Mouse (Mus musculus): ENCODE data around the gene H2-T23. TPM values are rescaled to one million over a fixed set of nuclear protein-coding genes. Genes with fewer than 3 reads are reported as not detected.
A peak's percentile ranks its signal among the peaks of the same experiment; 100 is the strongest.
"Not testable (repeated sequence)": the region's sequence is repeated elsewhere in the genome, so short reads cannot be mapped to it uniquely, and the experiment has no call there.

The H2-T23 gene
- polyA plus RNA-seq (2015; fragmentation: Nextera tagmentation; extraction: Ambion mirVana) = 23.1 and 24.0 TPM in 2 replicates

DNA sequence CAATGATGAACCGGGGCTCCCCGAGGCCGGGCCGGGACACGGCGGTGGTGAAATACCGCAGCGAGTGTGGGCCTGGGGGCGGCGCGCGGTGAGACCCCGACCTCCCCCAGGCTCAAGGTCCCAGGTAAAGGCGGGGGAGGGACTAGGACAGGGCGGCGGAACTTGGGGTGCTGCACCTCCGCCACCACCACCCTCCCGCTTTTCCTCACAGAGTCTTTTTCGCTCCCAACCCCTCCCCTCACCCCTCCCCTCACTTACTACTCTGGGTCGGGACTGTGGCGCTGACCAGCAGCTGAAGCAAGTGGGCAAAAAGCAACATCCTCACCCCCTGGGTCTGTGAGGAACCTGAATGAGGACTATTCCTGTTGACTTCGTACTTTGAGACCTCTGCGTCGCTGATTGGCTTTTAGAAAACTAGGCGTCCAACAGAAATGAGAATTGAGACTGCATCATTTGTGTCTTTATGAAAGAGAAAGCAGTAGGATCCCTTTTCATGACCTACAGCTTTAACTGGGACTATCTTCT is at the start of gene H2-T23:
TSS of gene H2-T23 (minus strand) at position 505 of the 525 bp plus-strand sequence.
- H3K27me3 ChIP-seq; H3K36me3 ChIP-seq; H3K9me3 ChIP-seq (replicated peaks): not testable (repeated sequence)
- Histone ChIP-seq H3K27ac (peak within 1 kb of the TSS; percentile 59), H3K4me2 (peak within 1 kb of the TSS; percentile 91), H3K9ac (peak within 1 kb of the TSS; percentile 80), H3K4me3 (replicated peaks) (peak within 1 kb of the TSS; percentile 70), H3K4me1 (replicated peaks) (peaks cover 29% of the 10 kb centered on the region)
- peak; percentile 43 for ATAC-seq (ENCODE audit: low read depth)
- peak; percentile 43 for DNase-seq
- WGBS (ENCODE audit: insufficient replicate concordance) = under 1% methylated on average over 25 of the region's 25 CpGs

DNA sequence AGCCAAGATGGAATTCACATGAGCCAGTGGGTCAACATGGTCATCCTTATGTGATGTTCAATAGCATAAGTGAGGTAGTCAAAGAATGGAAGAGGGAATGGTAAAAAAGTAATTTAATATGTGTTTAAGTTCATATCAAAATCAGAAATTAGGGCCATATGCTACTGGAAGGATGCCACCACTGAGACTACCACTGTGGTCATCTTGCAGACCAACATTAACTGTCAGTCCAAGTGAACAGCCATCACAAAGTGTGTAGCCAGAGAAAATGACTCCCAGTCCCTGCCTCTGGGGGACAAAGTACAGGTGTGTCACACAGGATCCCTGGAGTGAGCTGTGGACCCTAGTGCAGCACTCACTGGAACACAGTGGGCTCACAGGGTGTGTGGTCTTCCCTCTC is 49.2 kb upstream of the H2-T23 start:
- H3K4me3 ChIP-seq (replicated peaks); H3K4me1 ChIP-seq (replicated peaks); H3K36me3 ChIP-seq; H3K9ac ChIP-seq; H3K4me2 ChIP-seq; ATAC-seq (ENCODE audit: low read depth); H3K27ac ChIP-seq; H3K9me3 ChIP-seq (replicated peaks); DNase-seq: not testable (repeated sequence)
- peaks cover 56% of the 10 kb centered on the region for H3K27me3 ChIP-seq

DNA sequence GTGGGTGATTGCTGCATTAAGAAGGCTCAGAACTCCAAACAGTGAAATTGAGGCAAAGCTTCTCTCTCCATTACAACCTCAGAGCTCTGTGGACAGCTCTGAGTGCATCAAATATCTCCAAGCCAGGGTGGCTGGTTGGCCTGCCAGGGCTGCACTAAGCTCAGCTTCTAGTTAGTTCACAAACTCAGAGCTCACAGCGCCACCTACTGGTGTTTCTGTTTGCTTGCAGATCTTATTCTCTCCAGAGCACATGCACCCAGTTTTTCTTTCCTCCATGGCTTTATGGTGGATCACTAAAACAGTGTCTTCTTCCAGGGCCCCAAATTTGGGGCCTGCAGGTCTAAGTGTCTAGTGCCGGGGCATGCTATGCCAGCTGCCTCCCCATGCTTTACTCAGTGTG is 28.2 kb upstream of the H2-T23 start:
- 9% methylated on average over 2 of the region's 2 CpGs for WGBS (ENCODE audit: insufficient replicate concordance)
- Histone ChIP-seq H3K4me2 (no peak overlapping the region), H3K36me3 (no peaks in the 10 kb centered on the region), H3K9me3 (replicated peaks) (no peaks in the 10 kb centered on the region), H3K4me1 (replicated peaks) (no peaks in the 10 kb centered on the region), H3K9ac (no peak overlapping the region), H3K4me3 (replicated peaks) (no peak overlapping the region), H3K27ac (no peak overlapping the region), H3K27me3 (no peaks in the 10 kb centered on the region)
- DNase-seq = peak; percentile 74
- ATAC-seq (ENCODE audit: low read depth) = no peak

DNA sequence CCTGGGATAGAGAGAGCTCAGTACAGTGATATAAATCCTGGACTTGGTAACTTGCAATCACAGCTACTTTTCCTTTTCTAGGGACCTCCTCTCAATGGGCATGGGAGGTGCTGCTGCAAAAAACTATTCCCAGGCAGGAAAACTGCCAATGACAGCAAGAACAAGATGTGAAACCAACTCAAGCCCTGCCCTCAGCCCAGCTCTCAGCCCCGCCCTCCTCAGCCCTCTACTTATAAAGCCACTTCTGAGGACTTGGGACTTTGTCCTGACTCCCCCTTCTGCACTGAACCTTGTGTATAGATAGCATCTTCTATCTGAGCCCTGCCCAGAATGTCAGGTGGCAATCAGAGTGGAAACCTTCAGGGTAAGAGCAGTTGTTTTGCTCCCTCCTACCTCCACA is 25.7 kb upstream of the H2-T23 start, which contains the start of gene Gm11127:
TSS of gene Gm11127 (minus strand) at position 10 of the 400 bp plus-strand sequence.
- H3K4me1 ChIP-seq (replicated peaks); H3K4me2 ChIP-seq; ATAC-seq (ENCODE audit: low read depth); H3K27ac ChIP-seq; H3K36me3 ChIP-seq; H3K9me3 ChIP-seq (replicated peaks); H3K27me3 ChIP-seq; H3K9ac ChIP-seq; H3K4me3 ChIP-seq (replicated peaks); DNase-seq: not testable (repeated sequence)
- WGBS (ENCODE audit: insufficient replicate concordance) = 33% methylated on average over 1 of the region's 1 CpGs

DNA sequence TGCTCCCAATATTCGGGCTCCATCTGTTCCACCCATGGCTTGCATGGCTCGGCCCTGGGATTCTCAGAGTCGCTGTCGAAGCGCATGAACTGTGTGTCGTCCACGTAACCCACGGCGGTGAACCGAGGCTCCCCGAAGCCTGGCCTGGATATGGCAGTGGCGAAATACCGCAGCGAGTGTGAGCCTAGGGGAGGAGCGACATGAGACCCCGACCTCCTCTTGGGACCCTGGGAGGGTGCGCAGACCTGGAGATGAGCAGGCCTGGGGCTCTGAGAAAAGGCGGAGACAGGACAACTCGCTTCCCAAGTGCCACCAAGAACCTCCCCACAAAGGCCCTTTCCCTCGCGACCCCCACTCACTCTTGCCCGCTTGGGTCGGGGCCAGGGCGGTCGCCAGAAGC is 25.3 kb upstream of the H2-T23 start:
- H3K4me3 ChIP-seq (replicated peaks); H3K27ac ChIP-seq; DNase-seq; H3K4me1 ChIP-seq (replicated peaks); H3K9ac ChIP-seq; H3K27me3 ChIP-seq; H3K36me3 ChIP-seq; ATAC-seq (ENCODE audit: low read depth); H3K4me2 ChIP-seq; H3K9me3 ChIP-seq (replicated peaks): not testable (repeated sequence)
- 80% methylated on average over 24 of the region's 25 CpGs for WGBS (ENCODE audit: insufficient replicate concordance)

DNA sequence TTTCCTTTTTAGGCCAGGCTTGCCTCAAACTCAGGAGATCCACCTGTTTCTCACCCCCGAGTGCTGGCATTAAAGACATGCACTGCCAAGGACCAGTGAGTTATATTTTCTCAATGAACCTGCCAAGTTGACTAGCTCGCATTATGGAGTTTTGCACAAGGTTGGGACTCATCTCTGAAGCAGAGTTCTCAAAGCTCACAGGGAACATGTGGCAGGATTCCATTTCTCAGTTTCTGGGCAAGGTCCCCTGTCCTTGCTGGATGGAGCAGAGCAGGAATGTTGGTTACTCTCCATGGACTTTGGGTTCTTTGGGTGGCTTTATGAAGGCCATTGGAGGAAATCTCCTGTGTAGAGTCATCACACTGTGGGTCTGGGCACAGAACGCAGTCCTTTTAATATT is 10.6 kb upstream of the H2-T23 start:
- DNase-seq (no peak), ATAC-seq (ENCODE audit: low read depth) (no peak)
- Histone ChIP-seq H3K4me3 (replicated peaks) (peak overlapping the region; percentile 64), H3K4me2 (peak overlapping the region; percentile 83), H3K27ac (no peak overlapping the region), H3K9me3 (replicated peaks) (no peaks in the 10 kb centered on the region), H3K27me3 (no peaks in the 10 kb centered on the region), H3K36me3 (no peaks in the 10 kb centered on the region), H3K4me1 (replicated peaks) (peaks cover 17% of the 10 kb centered on the region), H3K9ac (peak overlapping the region; percentile 69)
- WGBS (ENCODE audit: insufficient replicate concordance) = 67% methylated on average over 3 of the region's 3 CpGs

DNA sequence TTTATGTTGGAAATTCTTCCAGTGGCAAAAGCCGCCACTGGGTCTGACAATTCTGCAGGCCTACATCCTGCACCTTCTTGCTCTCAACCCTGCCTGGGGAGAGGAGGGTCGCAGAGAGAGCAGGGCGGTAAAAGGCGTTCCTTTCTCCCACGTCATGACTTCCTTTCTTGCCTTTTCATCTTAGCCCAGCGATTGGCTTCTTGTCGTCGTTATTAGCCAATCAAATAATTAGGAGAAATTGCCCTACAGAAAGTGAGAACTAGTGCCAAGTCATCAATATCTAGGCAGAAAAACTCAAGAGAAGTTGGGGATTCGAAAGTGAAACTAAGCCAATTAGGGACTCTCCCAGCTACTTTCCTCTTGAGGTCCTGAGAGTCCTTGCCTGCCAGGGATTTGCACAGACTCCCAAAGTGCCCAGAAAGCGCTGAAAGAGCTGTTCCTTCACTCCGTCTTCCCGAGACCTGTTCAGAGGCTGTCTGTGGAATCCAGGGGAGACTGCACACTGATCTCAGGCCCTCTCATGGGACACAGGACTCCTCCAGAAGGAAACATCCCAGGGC is 10.0 kb upstream of the H2-T23 start, which contains the start of the genes H2-T22 and Gm6034:
TSS of gene H2-T22 (minus strand) at position 138 of the 560 bp plus-strand sequence.
TSS of gene Gm6034 (plus strand) at position 352 of the 560 bp plus-strand sequence.
- Histone ChIP-seq H3K4me2 (peak within 1 kb of the TSS; percentile 83), H3K4me1 (replicated peaks) (peaks cover 17% of the 10 kb centered on the region), H3K4me3 (replicated peaks) (peak within 1 kb of the TSS; percentile 64), H3K9ac (peak within 1 kb of the TSS; percentile 69), H3K27ac (peak within 1 kb of the TSS; percentile 62; the same call in 1 of the 2 replicates)
- not testable (repeated sequence) for H3K9me3 ChIP-seq (replicated peaks); H3K36me3 ChIP-seq; H3K27me3 ChIP-seq
- 1% methylated on average over 12 of the region's 12 CpGs for WGBS (ENCODE audit: insufficient replicate concordance)
- peak; percentile 91 for ATAC-seq (ENCODE audit: low read depth)
- peak; percentile 66 for DNase-seq

DNA sequence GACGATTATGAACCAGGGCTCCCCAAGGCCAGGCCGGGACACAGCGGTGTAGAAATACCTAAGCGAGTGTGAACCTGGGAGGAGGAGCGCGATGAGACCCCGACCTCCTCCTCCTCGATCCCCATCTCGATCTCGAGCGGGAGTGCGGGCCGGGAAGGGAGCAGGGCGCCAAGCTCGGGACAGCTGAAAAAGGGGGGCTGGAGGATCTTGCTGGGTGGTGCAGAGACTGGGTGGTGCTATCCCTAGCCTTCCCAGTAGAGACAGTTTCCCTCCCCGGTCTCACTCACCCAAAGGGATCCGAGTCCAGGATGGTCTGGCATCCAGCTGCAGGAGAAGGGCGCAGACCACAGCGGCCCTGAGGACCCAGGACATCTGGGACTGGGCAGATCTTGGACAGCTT is 9.4 kb upstream of the H2-T23 start:
- peak overlapping the region; percentile 83 for H3K4me2 ChIP-seq
- not testable (repeated sequence) for DNase-seq; H3K9me3 ChIP-seq (replicated peaks); H3K27me3 ChIP-seq; H3K36me3 ChIP-seq; H3K27ac ChIP-seq
- peak overlapping the region; percentile 67 for H3K9ac ChIP-seq
- H3K4me1 ChIP-seq (replicated peaks) = peaks cover 17% of the 10 kb centered on the region
- peak overlapping the region; percentile 64 for H3K4me3 ChIP-seq (replicated peaks)
- peak; percentile 62 for ATAC-seq (ENCODE audit: low read depth)
- 2% methylated on average over 19 of the region's 19 CpGs for WGBS (ENCODE audit: insufficient replicate concordance)

DNA sequence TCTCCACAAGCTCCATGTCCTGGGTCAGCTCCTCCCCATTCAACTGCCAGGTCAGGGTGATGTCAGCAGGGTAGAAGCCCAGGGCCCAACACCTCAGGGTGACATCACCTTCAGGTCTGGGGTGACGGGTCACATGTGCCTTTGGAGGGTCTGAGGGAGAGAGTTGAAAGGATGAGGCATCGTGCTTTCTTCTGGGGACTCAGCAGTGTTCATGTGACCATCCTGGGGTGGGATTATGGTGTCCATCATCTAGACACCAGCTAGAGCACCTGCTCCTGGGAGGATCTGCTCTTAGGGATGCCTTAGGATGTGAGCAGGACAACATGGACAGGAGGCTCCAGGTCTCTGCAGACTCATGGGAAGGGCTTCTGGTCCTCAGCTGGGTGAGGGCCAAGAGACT is 7.9 kb upstream of the H2-T23 start:
- not testable (repeated sequence) for H3K27ac ChIP-seq; H3K9ac ChIP-seq; H3K9me3 ChIP-seq (replicated peaks); H3K4me2 ChIP-seq; H3K27me3 ChIP-seq; H3K4me3 ChIP-seq (replicated peaks); ATAC-seq (ENCODE audit: low read depth); H3K36me3 ChIP-seq; DNase-seq
- H3K4me1 ChIP-seq (replicated peaks) = peaks cover 17% of the 10 kb centered on the region
- WGBS (ENCODE audit: insufficient replicate concordance) = 66% methylated on average over 2 of the region's 2 CpGs

DNA sequence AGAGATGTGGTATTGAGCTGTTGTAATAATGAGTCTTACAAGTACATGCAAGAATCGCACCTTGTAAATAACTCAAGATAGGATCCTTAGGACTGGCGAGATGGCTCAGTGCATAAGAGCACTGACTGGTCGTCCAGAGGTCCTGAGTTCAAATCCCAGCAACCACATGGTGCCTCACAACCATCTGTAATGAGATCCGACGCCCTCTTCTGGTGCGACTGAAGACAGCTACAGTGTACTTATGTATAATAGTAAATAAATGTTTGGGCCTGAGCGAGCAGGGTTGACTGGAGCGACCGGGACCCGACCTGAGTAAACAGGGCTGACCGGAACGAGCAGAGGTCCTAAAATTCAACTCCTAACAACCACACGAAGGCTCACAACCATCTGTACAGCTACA is 3.5 kb upstream of the H2-T23 start:
- DNase-seq; H3K4me3 ChIP-seq (replicated peaks); H3K27me3 ChIP-seq; H3K27ac ChIP-seq; H3K9me3 ChIP-seq (replicated peaks); H3K9ac ChIP-seq; ATAC-seq (ENCODE audit: low read depth); H3K36me3 ChIP-seq; H3K4me2 ChIP-seq: not testable (repeated sequence)
- peaks cover 11% of the 10 kb centered on the region for H3K4me1 ChIP-seq (replicated peaks)
- WGBS (ENCODE audit: insufficient replicate concordance) = 77% methylated on average over 13 of the region's 13 CpGs

DNA sequence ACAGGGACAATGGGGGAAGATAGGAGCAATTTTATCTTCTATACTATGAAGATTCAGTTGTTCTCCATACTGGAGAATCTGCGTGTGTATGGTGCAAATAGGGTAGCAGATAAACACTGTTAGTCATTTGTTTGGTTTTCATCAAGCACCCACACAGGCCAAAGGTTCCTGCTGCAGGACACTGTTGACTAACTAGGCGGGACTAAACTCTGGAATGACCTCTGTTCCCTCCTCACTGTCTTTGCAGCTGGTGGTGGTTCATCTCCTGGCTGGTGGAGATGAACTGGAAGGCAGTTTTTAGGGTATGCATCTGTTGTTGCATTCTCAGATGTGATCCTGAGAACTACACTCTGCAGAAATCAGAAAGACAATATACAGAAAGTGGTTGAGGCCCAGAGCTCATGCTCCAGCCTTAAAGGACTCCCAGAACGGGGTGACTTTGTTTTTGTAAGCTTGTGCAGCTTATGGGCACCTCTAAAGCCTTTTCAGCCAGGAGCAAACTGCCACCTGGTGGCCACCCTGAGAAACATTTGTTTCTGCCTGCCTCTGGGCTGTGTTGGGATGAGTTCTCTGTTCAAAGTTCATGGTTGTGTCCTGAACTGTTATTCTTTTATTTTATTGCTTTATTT is 2.5 kb upstream of the H2-T23 start:
- DNase-seq (peak; percentile 50), ATAC-seq (ENCODE audit: low read depth) (peak; percentile 59)
- peaks cover 20% of the 10 kb centered on the region for H3K4me1 ChIP-seq (replicated peaks)
- not testable (repeated sequence) for H3K9ac ChIP-seq; H3K9me3 ChIP-seq (replicated peaks); H3K36me3 ChIP-seq; H3K27ac ChIP-seq; H3K4me3 ChIP-seq (replicated peaks); H3K27me3 ChIP-seq; H3K4me2 ChIP-seq
- 25% methylated on average over 3 of the region's 3 CpGs for WGBS (ENCODE audit: insufficient replicate concordance)
